Mouse (Mus musculus): ENCODE results near the gene Arhgef7. TPM values are rescaled to one million over a fixed set of nuclear protein-coding genes. Genes with fewer than 3 reads are reported as not detected.

The Arhgef7 gene
- polyA plus RNA-seq, 1 experiment from 2014 or later: 12.6 TPM

DNA sequence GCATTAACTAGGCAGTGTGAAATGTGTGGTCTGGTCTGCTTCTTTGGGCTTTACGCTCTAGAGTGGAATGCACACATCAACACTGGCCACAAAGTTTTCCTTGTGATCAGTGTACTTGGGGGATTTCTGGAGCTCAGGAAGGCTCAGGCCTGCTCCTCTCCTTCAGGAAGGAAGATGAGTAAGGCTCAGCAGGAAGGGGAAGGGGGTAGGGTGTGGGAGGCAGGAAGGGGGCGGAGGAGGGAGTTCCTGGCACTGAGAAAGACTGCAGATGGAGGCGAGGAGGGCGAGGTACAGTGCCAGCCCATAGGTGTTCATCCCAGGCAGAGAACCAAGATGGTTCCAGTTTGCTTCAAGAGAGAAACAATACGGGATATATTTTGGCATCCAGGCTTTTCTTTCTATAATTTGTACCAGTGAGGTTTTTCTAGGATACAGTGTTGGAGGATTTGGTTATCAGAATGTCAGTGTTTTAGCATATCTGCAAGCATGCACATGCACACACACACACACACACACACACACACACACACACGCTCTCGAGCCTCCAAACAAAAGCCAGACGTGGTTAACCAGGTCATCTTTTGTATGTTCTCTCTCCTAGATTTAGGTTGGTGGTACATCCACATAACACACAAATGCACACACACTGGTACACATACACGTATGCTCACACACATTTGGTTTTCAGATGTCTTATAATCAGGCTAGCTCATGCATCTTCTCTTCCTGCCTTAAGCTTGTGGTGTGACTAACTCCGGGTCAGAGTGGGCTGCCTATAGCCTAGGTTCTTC lies 52.5 kb downstream of the Arhgef7 start:
- 70% methylated on average over 10 of the region's 10 CpGs for WGBS
- Histone ChIP-seq H3K4me2 (replicated peaks; ENCODE audit: low read depth) (no peak overlapping the region), H3K27ac (replicated peaks) (peak overlapping the region; percentile 24; the same call in 1 of the 2 replicates), H3K27me3 (ENCODE audit: control insufficient read depth, insufficient read depth, low read length) (no peaks in the 10 kb centered on the region), H3K9ac (ENCODE audit: low read length) (peak overlapping the region; percentile 23; the same call in 1 of the 2 replicates), H3K4me3 (ENCODE audit: low read depth, low read length) (no peak overlapping the region; the same call in 1 of the 2 replicates), H3K9me3 (ENCODE audit: control insufficient read depth, low read length) (no peaks in the 10 kb centered on the region), H3K36me3 (ENCODE audit: control insufficient read depth, insufficient read depth, low read length) (peaks cover 3% of the 10 kb centered on the region; the same call in 1 of the 2 replicates), H3K4me1 (replicated peaks; ENCODE audit: control insufficient read depth, insufficient read depth) (peaks cover 7% of the 10 kb centered on the region)
- DNase-seq (ENCODE audit: low spot score) (no peak), ATAC-seq (ENCODE audit: low FRiP score, low TSS enrichment) (no peak)
- no peak for TF ChIP-seq EP300 (optimal IDR thresholded peaks at IDR 0.05)

DNA sequence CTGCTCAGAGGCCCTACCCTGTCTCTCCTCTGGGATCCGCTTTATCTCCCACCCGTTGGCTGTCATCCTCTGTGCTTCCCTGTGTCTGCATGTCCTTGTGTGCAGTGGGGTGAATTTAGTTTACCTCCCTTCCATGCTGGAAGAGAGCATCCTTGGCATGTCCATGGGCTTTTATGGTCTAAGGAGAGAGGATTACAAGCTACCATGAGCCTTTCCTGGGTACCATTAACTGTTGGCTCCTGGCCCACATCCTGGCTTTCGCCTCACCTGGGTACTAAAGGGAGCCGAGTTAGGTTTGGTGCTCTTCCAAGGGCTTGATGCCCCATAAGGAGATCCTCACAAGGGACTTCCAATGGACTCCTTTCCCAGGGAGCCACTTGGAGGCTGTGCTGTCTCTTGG lies 53.1 kb downstream of the Arhgef7 start:
- no peak overlapping the region for H3K4me2 ChIP-seq (replicated peaks; ENCODE audit: low read depth)
- H3K27ac ChIP-seq (replicated peaks): no peak overlapping the region
- H3K36me3 ChIP-seq (ENCODE audit: control insufficient read depth, insufficient read depth, low read length): peaks cover 6% of the 10 kb centered on the region; the same call in 1 of the 2 replicates
- H3K4me3 ChIP-seq (ENCODE audit: low read depth, low read length): no peak overlapping the region
- no peak overlapping the region for H3K9ac ChIP-seq (ENCODE audit: low read length)
- H3K4me1 ChIP-seq (replicated peaks; ENCODE audit: control insufficient read depth, insufficient read depth): peaks cover 3% of the 10 kb centered on the region; the same call in 1 of the 2 replicates
- no peaks in the 10 kb centered on the region for H3K27me3 ChIP-seq (ENCODE audit: control insufficient read depth, insufficient read depth, low read length)
- H3K9me3 ChIP-seq (ENCODE audit: control insufficient read depth, low read length): no peaks in the 10 kb centered on the region
- TF ChIP-seq CTCF (IDR thresholded peaks at IDR 0.05; ENCODE audit: low read depth): no peak
- no peak for TF ChIP-seq EP300 (optimal IDR thresholded peaks at IDR 0.05)
- DNase-seq (ENCODE audit: low spot score) (no peak), ATAC-seq (ENCODE audit: low FRiP score, low TSS enrichment) (no peak)
- WGBS: 81% methylated on average over 4 of the region's 4 CpGs

DNA sequence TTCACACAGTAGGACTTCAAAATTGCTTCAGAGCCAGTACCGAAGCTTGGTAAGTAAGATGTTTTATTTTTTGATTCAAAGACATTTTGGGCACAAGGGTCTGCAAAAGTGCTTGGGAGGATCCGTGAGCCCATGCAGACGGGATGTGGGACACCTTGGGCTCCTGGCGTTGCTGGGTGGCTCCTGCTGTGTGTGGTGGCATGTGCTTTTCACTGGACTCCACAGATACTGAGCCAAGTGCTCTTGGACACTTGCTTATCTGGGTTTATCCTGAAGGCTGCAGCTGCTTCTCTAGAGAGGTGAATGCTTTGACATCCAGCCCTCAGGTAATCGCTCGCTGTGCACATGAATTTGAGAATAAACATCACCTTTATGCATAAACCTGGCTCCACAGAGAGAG lies 55.1 kb downstream of the Arhgef7 start:
- Histone ChIP-seq H3K9ac (ENCODE audit: low read length) (no peak overlapping the region), H3K36me3 (ENCODE audit: control insufficient read depth, insufficient read depth, low read length) (peaks cover 7% of the 10 kb centered on the region; the same call in 1 of the 2 replicates), H3K27ac (replicated peaks) (no peak overlapping the region), H3K4me2 (replicated peaks; ENCODE audit: low read depth) (no peak overlapping the region), H3K4me3 (ENCODE audit: low read depth, low read length) (no peak overlapping the region), H3K4me1 (replicated peaks; ENCODE audit: control insufficient read depth, insufficient read depth) (no peaks in the 10 kb centered on the region), H3K9me3 (ENCODE audit: control insufficient read depth, low read length) (no peaks in the 10 kb centered on the region), H3K27me3 (ENCODE audit: control insufficient read depth, insufficient read depth, low read length) (no peaks in the 10 kb centered on the region)
- ATAC-seq (ENCODE audit: low FRiP score, low TSS enrichment) (no peak), DNase-seq (ENCODE audit: low spot score) (no peak)
- TF ChIP-seq EP300 (optimal IDR thresholded peaks at IDR 0.05) (no peak), CTCF (IDR thresholded peaks at IDR 0.05; ENCODE audit: low read depth) (no peak)
- WGBS: 93% methylated on average over 6 of the region's 6 CpGs

- 89% methylated on average over 7 of the region's 7 CpGs for WGBS
- Histone ChIP-seq H3K4me3 (ENCODE audit: low read depth, low read length) (no peak overlapping the region), H3K4me2 (replicated peaks; ENCODE audit: low read depth) (no peak overlapping the region), H3K27me3 (ENCODE audit: control insufficient read depth, insufficient read depth, low read length) (no peaks in the 10 kb centered on the region), H3K9ac (ENCODE audit: low read length) (no peak overlapping the region), H3K4me1 (replicated peaks; ENCODE audit: control insufficient read depth, insufficient read depth) (no peaks in the 10 kb centered on the region), H3K9me3 (ENCODE audit: control insufficient read depth, low read length) (no peaks in the 10 kb centered on the region), H3K36me3 (ENCODE audit: control insufficient read depth, insufficient read depth, low read length) (peaks cover 7% of the 10 kb centered on the region; the same call in 1 of the 2 replicates), H3K27ac (replicated peaks) (no peak overlapping the region)
- TF ChIP-seq CTCF (IDR thresholded peaks at IDR 0.05; ENCODE audit: low read depth) (no peak), EP300 (optimal IDR thresholded peaks at IDR 0.05) (no peak)
- ATAC-seq (ENCODE audit: low FRiP score, low TSS enrichment): no peak
- no peak for DNase-seq (ENCODE audit: low spot score)
These were observed 56.5 kb downstream of the Arhgef7 start for GRCm38 (mm10) chr8:11783861-11784594.

- no peak overlapping the region for H3K27ac ChIP-seq (replicated peaks)
- no peak overlapping the region for H3K4me2 ChIP-seq (replicated peaks; ENCODE audit: low read depth)
- no peak overlapping the region for H3K4me3 ChIP-seq (ENCODE audit: low read depth, low read length)
- no peak for DNase-seq (ENCODE audit: low spot score)
- WGBS: 47% methylated on average over 4 of the region's 4 CpGs
- peaks cover 7% of the 10 kb centered on the region; the same call in 1 of the 2 replicates for H3K36me3 ChIP-seq (ENCODE audit: control insufficient read depth, insufficient read depth, low read length)
- no peaks in the 10 kb centered on the region for H3K27me3 ChIP-seq (ENCODE audit: control insufficient read depth, insufficient read depth, low read length)
- no peak for ATAC-seq (ENCODE audit: low FRiP score, low TSS enrichment)
- H3K4me1 ChIP-seq (replicated peaks; ENCODE audit: control insufficient read depth, insufficient read depth): no peaks in the 10 kb centered on the region
- H3K9me3 ChIP-seq (ENCODE audit: control insufficient read depth, low read length): no peaks in the 10 kb centered on the region
- H3K9ac ChIP-seq (ENCODE audit: low read length): no peak overlapping the region
- TF ChIP-seq CTCF (IDR thresholded peaks at IDR 0.05; ENCODE audit: low read depth): no peak
- TF ChIP-seq EP300 (optimal IDR thresholded peaks at IDR 0.05): no peak
These were observed 57.6 kb downstream of the Arhgef7 start for GRCm38 (mm10) chr8:11785121-11785520.

All from stomach, postnatal 0 days (tissue).